Mouse (Mus musculus) liver (tissue): ENCODE results near the gene Glyctk.

Experiments used
- DNase-seq: peaks from one replicate; pipeline ENCODE4 v3.0.0-alpha.2; 2020; ENCODE audit warnings: mixed read lengths

The Glyctk gene

GRCm38 (mm10) chr9:106158037-106158491 is at the start of gene Glyctk:
TSS of gene Glyctk (minus strand) at chr9:106158138.
- peak; percentile 12 for DNase-seq

DNA sequence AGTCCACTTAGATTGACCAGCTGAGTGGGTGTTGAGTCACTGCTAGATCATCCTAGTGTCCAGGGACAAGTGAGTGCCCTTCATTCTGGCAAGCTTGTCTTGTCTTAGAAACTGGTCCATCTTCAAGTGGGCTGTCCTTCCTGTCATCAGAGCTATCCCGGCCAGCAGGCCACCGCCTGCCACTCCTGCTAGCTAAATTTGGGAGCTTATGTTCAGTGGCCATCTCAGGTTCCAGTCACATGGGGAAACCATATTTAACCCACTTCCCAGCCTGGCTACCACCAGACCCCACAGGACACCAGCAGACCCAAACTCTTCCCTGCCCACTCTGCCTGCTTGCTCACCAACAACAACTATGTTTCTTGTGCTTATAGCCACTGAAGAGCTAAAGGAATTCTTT is 48.6 kb upstream of the Glyctk start:
- no peak for DNase-seq

GRCm38 (mm10) chr9:106205713-106206290 is 47.9 kb upstream of the Glyctk start:
- DNase-seq, result no peak

- no peak for DNase-seq
These were observed 46.3 kb upstream of the Glyctk start for GRCm38 (mm10) chr9:106203990-106204851.

- peak; percentile 90 for DNase-seq
These were observed 45.1 kb upstream of the Glyctk start, which contains the start of gene Twf2 for GRCm38 (mm10) chr9:106202819-106203636. TSS of gene Twf2 (plus strand) at chr9:106203108.

DNA sequence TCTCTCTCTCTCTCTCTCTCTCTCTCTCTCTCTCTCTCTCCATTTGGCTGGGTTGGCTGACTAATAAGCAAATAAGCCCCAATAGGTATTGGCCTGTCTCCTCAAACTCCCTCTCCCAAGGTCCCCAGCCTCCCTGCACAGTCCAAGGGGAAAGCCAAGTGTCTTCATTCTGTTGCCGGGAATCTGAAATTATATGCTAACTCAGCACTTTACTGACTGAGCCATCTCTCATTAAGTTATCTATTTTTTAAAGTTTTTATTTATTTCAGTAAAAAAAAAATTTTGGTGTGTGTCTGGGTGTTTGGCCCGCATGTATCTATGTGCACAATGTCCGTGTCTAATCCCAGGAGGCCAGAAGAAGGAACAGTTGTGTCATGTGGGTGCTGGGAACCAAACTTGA is 44.0 kb upstream of the Glyctk start:
- no peak for DNase-seq

- no peak for DNase-seq
These were observed 41.8 kb upstream of the Glyctk start, which contains the start of gene Ppm1m for GRCm38 (mm10) chr9:106199535-106200272. TSS of gene Ppm1m (minus strand) at chr9:106199746.

GRCm38 (mm10) chr9:106198962-106199458 is 41.1 kb upstream of the Glyctk start:
- peak; percentile 88 for DNase-seq

DNA sequence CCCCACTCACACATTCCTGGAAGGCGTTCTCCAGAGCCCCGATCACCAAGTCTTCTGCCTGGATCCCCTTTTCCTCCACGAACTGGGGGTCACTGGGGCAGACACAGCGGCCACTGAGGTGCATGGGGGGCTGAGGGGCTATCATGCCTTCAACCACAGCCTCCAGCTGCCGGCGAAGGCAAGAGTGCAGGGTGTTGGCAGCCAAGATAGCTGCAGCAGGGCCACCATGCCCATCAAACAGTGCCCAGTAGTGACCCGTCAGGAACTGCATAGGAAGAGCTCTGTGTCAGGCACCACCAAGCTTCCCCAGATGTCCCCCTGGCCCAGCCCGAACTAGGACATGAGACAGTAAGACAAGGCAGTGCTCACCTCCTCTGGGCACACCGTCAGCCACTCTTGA is 39.8 kb upstream of the Glyctk start:
- no peak for DNase-seq

GRCm38 (mm10) chr9:106197081-106197713 is 39.3 kb upstream of the Glyctk start:
- no peak for DNase-seq

DNA sequence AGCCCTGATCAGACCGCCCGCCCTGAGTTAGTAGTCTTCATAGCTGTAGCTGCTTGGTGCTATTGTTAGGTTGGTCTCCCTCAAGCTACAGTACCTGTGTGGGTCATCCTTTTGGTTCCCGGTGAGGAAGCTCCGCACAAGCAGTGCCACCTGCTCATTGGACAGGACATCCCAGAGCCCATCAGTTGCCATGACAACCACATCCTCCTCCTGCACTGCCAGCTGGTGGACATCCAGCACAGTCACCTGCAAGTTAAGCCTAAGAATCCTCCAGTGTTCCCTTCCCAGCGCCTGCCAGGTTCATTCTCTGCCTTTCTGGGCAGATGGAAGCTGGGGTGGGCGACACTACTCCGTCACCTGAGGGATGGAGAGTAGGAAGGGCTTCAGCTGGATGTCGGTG is 37.8 kb upstream of the Glyctk start:
- no peak for DNase-seq

DNA sequence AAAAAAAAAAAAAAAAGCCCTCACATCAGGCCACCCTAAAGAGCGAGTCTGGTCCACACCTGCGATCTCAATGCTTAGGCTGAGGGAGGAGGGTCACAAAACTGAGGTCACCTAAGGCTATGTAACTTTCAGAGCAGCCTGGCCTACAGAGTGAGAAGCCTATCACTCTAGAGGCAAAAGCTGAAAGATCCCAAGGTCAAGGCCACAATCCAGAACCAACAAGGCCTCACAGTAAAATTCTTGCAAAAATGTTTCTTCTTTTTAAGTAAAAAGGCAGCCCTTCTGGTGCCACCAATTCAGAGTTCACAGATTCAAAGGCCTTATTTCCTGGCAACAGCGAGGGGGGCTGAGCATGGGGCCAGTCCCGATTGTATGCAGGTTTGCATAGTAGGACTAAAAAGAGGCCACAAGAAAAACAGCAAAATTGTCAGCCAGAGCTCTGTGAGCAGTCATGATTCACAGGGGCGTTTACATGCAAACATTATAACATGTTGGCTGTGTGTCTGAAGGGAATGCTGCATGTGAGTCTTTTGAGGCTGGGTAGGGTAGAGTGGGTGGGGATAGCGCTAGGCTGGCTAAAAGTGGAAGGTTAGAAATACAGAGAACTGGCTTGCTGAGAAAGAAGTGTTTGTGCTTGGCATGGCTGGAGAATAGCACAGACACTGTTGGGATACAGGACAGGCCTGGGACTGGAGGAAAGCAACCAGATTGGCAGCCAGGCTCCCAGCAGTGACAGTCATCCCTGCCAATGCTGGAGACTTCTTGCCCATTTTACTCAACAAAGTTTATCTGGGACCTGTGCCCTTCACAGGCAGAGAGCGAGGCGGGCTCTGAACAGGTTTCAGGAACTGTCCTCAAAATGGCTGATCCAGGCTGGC is 36.2 kb upstream of the Glyctk start:
- DNase-seq, result no peak

- no peak for DNase-seq
These were observed 35.1 kb upstream of the Glyctk start for GRCm38 (mm10) chr9:106192998-106193397.

DNA sequence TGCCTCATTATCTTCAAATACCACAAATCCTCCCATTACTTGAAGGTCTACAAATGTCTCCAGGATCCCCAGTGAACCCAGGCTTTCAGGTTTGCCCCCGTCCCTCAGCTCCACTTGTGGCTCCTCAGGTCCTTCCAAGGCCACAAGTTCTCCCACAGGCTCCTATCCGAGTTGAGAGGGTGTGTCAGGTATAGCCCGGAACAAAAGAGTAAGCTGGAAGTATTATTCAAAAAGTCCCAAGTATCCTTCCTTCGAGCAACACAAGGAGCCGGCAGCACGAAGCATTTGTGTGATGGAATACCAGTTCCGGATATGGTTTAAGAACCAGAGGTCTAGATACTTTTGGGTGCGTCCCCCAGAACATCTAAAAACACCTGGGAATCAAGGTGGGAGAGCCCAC is 34.1 kb upstream of the Glyctk start:
- DNase-seq, result no peak

GRCm38 (mm10) chr9:106191355-106191754 is 33.4 kb upstream of the Glyctk start:
- no peak for DNase-seq

GRCm38 (mm10) chr9:106183996-106184395 is 26.1 kb upstream of the Glyctk start:
- DNase-seq, result no peak

DNA sequence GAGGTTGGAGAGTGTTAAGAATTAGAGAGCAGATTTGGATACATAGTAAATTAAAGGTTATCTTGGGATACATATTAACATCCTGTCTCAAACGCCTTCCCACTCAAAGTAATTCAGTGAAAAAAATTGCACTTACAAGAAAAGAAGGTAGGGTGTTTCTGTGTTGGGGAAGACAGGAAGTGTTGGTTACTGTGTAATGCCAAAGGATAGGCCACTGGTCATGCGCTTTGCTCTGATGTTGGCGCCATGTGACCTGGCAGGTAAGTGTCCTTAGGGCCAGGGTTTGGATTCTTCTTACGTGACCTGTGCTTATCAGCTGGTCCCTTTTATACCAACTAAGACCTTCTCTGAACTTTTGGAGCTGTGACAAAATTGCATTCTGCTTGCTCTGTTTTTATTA is 24.2 kb upstream of the Glyctk start:
- no peak for DNase-seq

GRCm38 (mm10) chr9:106179964-106180363 is 22.0 kb upstream of the Glyctk start:
- DNase-seq, result no peak

DNA sequence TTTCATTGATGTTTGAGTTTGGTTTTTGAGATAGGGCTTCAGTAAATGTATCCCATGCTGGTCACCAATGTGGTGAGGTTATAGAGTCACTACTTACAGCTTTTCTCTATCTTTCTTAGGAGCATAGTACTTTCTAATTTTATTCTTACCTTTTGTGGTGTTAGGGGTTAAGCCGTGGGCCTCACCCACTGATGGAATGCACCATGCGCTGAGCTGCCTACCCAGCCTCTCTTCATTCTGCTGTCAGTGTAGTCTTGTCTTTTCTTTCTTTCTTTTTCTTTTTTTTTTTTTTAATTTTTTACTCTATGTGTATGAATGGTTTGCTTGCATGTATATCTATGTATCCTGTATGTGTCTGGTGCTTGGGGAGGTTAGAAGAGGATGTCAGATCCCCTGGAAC is 21.5 kb upstream of the Glyctk start:
- no peak for DNase-seq

DNA sequence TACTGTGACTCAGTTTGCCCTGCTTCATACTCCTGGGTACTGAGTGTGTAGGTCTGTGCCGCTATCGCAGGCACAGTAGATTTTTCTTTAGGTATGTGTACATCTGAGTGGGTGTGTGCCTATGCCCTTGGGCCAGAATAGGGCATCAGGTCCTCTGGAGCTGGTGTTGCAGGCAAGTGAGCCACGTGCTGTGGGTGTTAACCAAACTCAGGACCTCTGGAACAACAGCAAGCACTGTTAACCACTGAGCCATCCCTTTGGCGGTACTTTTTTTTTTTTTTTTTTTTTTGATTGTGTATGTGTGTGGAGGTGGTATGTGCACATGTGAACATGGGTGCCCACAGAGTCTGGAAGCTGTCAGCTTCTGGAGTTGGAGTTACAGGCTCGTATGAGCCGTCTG is 19.9 kb upstream of the Glyctk start:
- DNase-seq, result no peak

DNA sequence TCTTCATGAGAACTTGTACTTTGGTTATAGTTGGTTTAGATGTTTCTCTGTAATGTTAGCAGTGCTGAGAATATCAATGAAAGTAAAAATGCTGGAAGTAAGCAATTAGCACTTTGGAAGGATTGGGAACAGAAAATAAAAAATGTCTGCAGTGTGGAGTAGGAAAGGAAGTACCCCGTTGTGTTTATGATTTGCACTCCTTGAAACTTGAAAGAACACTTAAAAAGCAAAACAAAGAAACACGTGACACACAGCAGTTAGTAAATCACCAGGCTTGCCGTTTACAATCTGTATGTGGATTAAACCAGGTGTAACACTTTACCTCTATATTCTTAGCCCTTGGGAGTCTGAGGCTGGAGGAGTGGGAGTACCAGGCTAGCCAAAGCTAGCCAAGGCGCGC is 18.8 kb upstream of the Glyctk start:
- no peak for DNase-seq
